Mouse (Mus musculus) embryonic facial prominence, embryonic 15.5 days (tissue): ENCODE results near the gene Pus3. TPM values are rescaled to one million over a fixed set of nuclear protein-coding genes. Genes with fewer than 3 reads are reported as not detected.

Experiments used
- ATAC-seq: fragments of 200-750 bp; cut with Nextera tagmentation; 2 replicates; pipeline ENCODE4 v1.8.0; 2017; ENCODE audit warnings: low read depth, moderate TSS enrichment; ENCODE audit not compliant: insufficient number of reproducible peaks, low FRiP score, low TSS enrichment
- H3K27ac ChIP-seq: fragments of 300-500 bp; sonication (generic); replicated peaks from 2 replicates; pipeline ENCODE4 v1.5.1; 2015; ENCODE audit warnings: mild to moderate bottlenecking, inconsistent platforms
- H3K27me3 ChIP-seq: fragments of 300-500 bp; sonication (generic); 2 replicates; pipeline ENCODE4 v1.6.1; 2015; ENCODE audit warnings: inconsistent platforms
- H3K36me3 ChIP-seq: fragments of 300-500 bp; sonication (generic); 2 replicates; pipeline ENCODE4 v1.6.1; 2015; ENCODE audit warnings: mild to moderate bottlenecking, inconsistent platforms
- H3K4me1 ChIP-seq: fragments of 300-500 bp; sonication (generic); 2 replicates; pipeline ENCODE4 v1.6.1; 2015; ENCODE audit warnings: inconsistent platforms
- H3K4me2 ChIP-seq: fragments of 300-500 bp; sonication (generic); replicated peaks from 2 replicates; pipeline ENCODE4 v1.6.1; 2015; ENCODE audit warnings: mild to moderate bottlenecking, inconsistent platforms
- H3K4me3 ChIP-seq: fragments of 300-500 bp; sonication (generic); replicated peaks from 2 replicates; pipeline ENCODE4 v1.5.1; 2015; ENCODE audit warnings: mild to moderate bottlenecking, inconsistent platforms
- H3K9ac ChIP-seq: fragments of 300-500 bp; sonication (generic); 2 replicates; pipeline ENCODE4 v1.6.1; 2015; ENCODE audit warnings: inconsistent platforms
- H3K9me3 ChIP-seq: fragments of 300-500 bp; sonication (generic); replicated peaks from 2 replicates; pipeline ENCODE4 v1.6.1; 2016; ENCODE audit warnings: inconsistent platforms
- WGBS: fragments of 180-500 bp; shearing (Covaris S2); methylation state at CpG from one replicate; pipeline ENCODE4 v1.1.7; 2015; 5-methylcytosine and 5-hydroxymethylcytosine counted together
- polyA plus RNA-seq: library from polyadenylated mRNA; unstranded; fragments of >200 nt; fragmentation: Nextera tagmentation; extraction: Ambion mirVana; gene quantifications from 2 replicates; pipeline ENCODE4 v1.2.1, GENCODE M21; 2015

Pus3 gene
- polyA plus RNA-seq, 1 experiment from 2014 or later = 18.9 TPM

- no peaks in the 10 kb centered on the region for H3K36me3 ChIP-seq
- H3K9ac ChIP-seq = no peak overlapping the region
- H3K4me2 ChIP-seq = no peak overlapping the region
- H3K27me3 ChIP-seq = no peaks in the 10 kb centered on the region
- no peak overlapping the region for H3K4me3 ChIP-seq
- WGBS = 75% methylated on average over 9 of the region's 9 CpGs
- no peaks in the 10 kb centered on the region for H3K9me3 ChIP-seq
- no peak overlapping the region for H3K27ac ChIP-seq
- no peaks in the 10 kb centered on the region for H3K4me1 ChIP-seq
- no peak for ATAC-seq
These were observed 11.7 kb upstream of the Pus3 start for GRCm38 (mm10) chr9:35546745-35547144.

- H3K9ac ChIP-seq = no peak overlapping the region
- no peak overlapping the region for H3K4me2 ChIP-seq
- no peak overlapping the region for H3K4me3 ChIP-seq
- H3K9me3 ChIP-seq = no peaks in the 10 kb centered on the region
- H3K27ac ChIP-seq = no peak overlapping the region
- H3K36me3 ChIP-seq = no peaks in the 10 kb centered on the region
- H3K27me3 ChIP-seq = no peaks in the 10 kb centered on the region
- WGBS = 77% methylated on average over 9 of the region's 9 CpGs
- no peaks in the 10 kb centered on the region for H3K4me1 ChIP-seq
- no peak for ATAC-seq
These were observed 9.9 kb upstream of the Pus3 start for GRCm38 (mm10) chr9:35548455-35548854.

- H3K27ac ChIP-seq = no peak overlapping the region
- no peak overlapping the region for H3K9ac ChIP-seq
- WGBS = 74% methylated on average over 12 of the region's 12 CpGs
- no peaks in the 10 kb centered on the region for H3K27me3 ChIP-seq
- no peak overlapping the region for H3K4me3 ChIP-seq
- no peaks in the 10 kb centered on the region for H3K9me3 ChIP-seq
- H3K4me1 ChIP-seq = peaks cover 12% of the 10 kb centered on the region
- no peak overlapping the region for H3K4me2 ChIP-seq
- peaks cover 4% of the 10 kb centered on the region for H3K36me3 ChIP-seq
- no peak for ATAC-seq
These were observed 1.8 kb upstream of the Pus3 start for GRCm38 (mm10) chr9:35556494-35557102.

- H3K27ac ChIP-seq = peak overlapping the region; percentile 73
These were observed 855 bp downstream of the Pus3 start for GRCm38 (mm10) chr9:35559009-35559890.

GRCm38 (mm10) chr9:35561076-35561475, 2.7 kb downstream of the Pus3 start:
- no peak for ATAC-seq
- no peak overlapping the region for H3K27ac ChIP-seq
- WGBS = 96% methylated on average over 11 of the region's 11 CpGs

More at GRCm38 (mm10) chr9:35559009-35559890, 855 bp downstream of the Pus3 start:
- Histone ChIP-seq H3K27me3 (no peaks in the 10 kb centered on the region), H3K9me3 (no peaks in the 10 kb centered on the region), H3K4me3 (peak overlapping the region; percentile 78), H3K36me3 (peaks cover 8% of the 10 kb centered on the region), H3K4me2 (peak overlapping the region; percentile 99), H3K4me1 (peaks cover 12% of the 10 kb centered on the region), H3K9ac (peak overlapping the region; percentile 58)
- ATAC-seq = peak; percentile 90
- WGBS = 2% methylated on average over 31 of the region's 31 CpGs

GRCm38 (mm10) chr9:35561583-35561982, 3.2 kb downstream of the Pus3 start:
- Histone ChIP-seq H3K4me1 (peaks cover 12% of the 10 kb centered on the region), H3K4me3 (no peak overlapping the region), H3K4me2 (no peak overlapping the region), H3K27me3 (no peaks in the 10 kb centered on the region), H3K9me3 (no peaks in the 10 kb centered on the region), H3K9ac (no peak overlapping the region), H3K27ac (no peak overlapping the region), H3K36me3 (peaks cover 28% of the 10 kb centered on the region)
- no peak for ATAC-seq
- 87% methylated on average over 6 of the region's 6 CpGs for WGBS

More at GRCm38 (mm10) chr9:35561076-35561475, 2.7 kb downstream of the Pus3 start:
- H3K9ac ChIP-seq = no peak overlapping the region
- H3K4me1 ChIP-seq = peaks cover 12% of the 10 kb centered on the region
- no peaks in the 10 kb centered on the region for H3K9me3 ChIP-seq
- no peak overlapping the region for H3K4me3 ChIP-seq
- peaks cover 23% of the 10 kb centered on the region for H3K36me3 ChIP-seq
- H3K27me3 ChIP-seq = no peaks in the 10 kb centered on the region
- H3K4me2 ChIP-seq = no peak overlapping the region

- H3K4me2 ChIP-seq = no peak overlapping the region
- H3K27me3 ChIP-seq = no peaks in the 10 kb centered on the region
- ATAC-seq = no peak
- no peak overlapping the region for H3K9ac ChIP-seq
- no peaks in the 10 kb centered on the region for H3K9me3 ChIP-seq
- H3K27ac ChIP-seq = no peak overlapping the region
- no peak overlapping the region for H3K4me3 ChIP-seq
- 92% methylated on average over 5 of the region's 5 CpGs for WGBS
- H3K4me1 ChIP-seq = peaks cover 6% of the 10 kb centered on the region
- peaks cover 39% of the 10 kb centered on the region for H3K36me3 ChIP-seq
These were observed 6.3 kb downstream of the Pus3 start for GRCm38 (mm10) chr9:35564536-35565240.

- Histone ChIP-seq H3K27me3 (no peaks in the 10 kb centered on the region), H3K9me3 (no peaks in the 10 kb centered on the region), H3K27ac (no peak overlapping the region), H3K4me3 (no peak overlapping the region), H3K4me1 (peaks cover 9% of the 10 kb centered on the region), H3K9ac (no peak overlapping the region), H3K36me3 (peaks cover 31% of the 10 kb centered on the region), H3K4me2 (no peak overlapping the region)
- 85% methylated on average over 3 of the region's 3 CpGs for WGBS
- ATAC-seq = no peak
These were observed 9.6 kb downstream of the Pus3 start for GRCm38 (mm10) chr9:35567995-35568394.

- WGBS = under 1% methylated on average over 86 of the region's 86 CpGs
These were observed 11.5 kb downstream of the Pus3 start, which contains the start of the genes Pate2 and Hyls1 for GRCm38 (mm10) chr9:35569571-35570534. Gene Pate2, plus strand, starts transcription at chr9:35570284. Gene Hyls1, minus strand, starts transcription at chr9:35570398.

GRCm38 (mm10) chr9:35570663-35571062, 12.3 kb downstream of the Pus3 start:
- Histone ChIP-seq H3K9me3 (no peaks in the 10 kb centered on the region), H3K27me3 (peaks cover 5% of the 10 kb centered on the region), H3K4me3 (peak overlapping the region; percentile 78), H3K36me3 (peaks cover 19% of the 10 kb centered on the region), H3K27ac (peak overlapping the region; percentile 86; the same call in 1 of the 2 replicates), H3K4me2 (peak overlapping the region; percentile 77), H3K9ac (peak overlapping the region; percentile 45), H3K4me1 (peaks cover 13% of the 10 kb centered on the region)
- ATAC-seq = no peak
- WGBS = 10% methylated on average over 5 of the region's 5 CpGs

More at GRCm38 (mm10) chr9:35569571-35570534, 11.5 kb downstream of the Pus3 start, which contains the start of the genes Pate2 and Hyls1:
- Histone ChIP-seq H3K27me3 (peaks cover 5% of the 10 kb centered on the region), H3K4me1 (peaks cover 13% of the 10 kb centered on the region), H3K9ac (peak within 1 kb of the TSS; percentile 81), H3K9me3 (no peaks in the 10 kb centered on the region), H3K4me2 (peak within 1 kb of the TSS; percentile 77), H3K27ac (peak within 1 kb of the TSS; percentile 86), H3K36me3 (peaks cover 27% of the 10 kb centered on the region), H3K4me3 (peak within 1 kb of the TSS; percentile 78)
- ATAC-seq = peak; percentile 97
